Mouse (Mus musculus) adrenal gland, postnatal 14 days (tissue): ENCODE results near the gene Slc39a8. TPM values are rescaled to one million over a fixed set of nuclear protein-coding genes. Genes with fewer than 3 reads are reported as not detected.

Experiments
- DNase-seq: peaks from one replicate; pipeline ENCODE4 v3.0.0; 2021; ENCODE audit warnings: mixed read lengths
- long read RNA-seq, 2 experiments: library from polyadenylated mRNA; stranded (forward); transcript quantifications; one replicate each; pipeline ENCODE4 v2.0.0; 2021
- total RNA-seq: library from RNA; stranded (reverse); gene quantifications from 2 replicates; pipeline ENCODE4 v1.2.3, GENCODE M21; 2021

The Slc39a8 gene
- 4.8 and 7.1 TPM in 2 replicates for total RNA-seq
- long read RNA-seq, experiment 1, partial matches to known transcripts: 0 of 1 reads
- long read RNA-seq, experiment 1, other reads (novel, unspliced or antisense): 0 of 1 reads
- long read RNA-seq, experiment 2, partial matches to known transcripts: 0 of 6 reads
- long read RNA-seq, experiment 2, other reads (novel, unspliced or antisense): 2 of 6 reads

DNA sequence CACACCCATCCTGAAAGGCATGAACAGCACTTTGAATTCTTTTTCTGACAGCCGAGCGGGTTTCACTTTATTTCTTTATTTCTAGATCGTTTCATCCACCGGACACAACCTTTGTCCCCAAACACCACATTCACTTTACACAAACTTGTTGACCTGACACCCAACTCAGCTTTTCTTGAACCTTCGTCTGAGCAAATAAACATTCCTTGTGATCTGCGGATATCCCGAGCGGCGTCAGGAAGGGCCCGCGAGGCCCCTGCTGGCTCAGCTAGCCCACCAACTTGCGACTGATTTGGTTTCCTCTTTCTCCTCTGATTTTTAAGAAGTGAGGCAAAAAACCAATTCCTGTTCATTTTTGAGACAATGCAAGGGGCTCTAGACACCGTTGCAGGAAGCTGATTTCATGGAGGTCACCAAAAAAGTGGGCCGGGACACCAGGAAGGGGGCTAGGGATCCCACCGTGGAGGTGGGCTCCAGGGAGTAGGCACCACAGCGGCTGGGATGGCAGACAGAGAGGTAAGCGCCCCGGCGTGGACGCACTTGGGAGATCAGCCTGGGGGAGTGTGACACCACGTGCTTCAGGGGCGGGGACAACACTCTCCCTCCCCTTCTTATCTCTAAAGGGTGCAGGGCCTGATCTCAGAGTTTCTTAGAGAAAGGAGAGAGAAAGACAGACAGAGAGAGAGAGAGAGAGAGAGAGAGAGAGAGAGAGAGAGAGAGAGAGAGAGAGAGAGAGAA lies at the start of gene Slc39a8:
Gene Slc39a8, plus strand, starts transcription at position 264 of the 738 bp plus-strand sequence.
- peak; percentile 92 for DNase-seq

DNA sequence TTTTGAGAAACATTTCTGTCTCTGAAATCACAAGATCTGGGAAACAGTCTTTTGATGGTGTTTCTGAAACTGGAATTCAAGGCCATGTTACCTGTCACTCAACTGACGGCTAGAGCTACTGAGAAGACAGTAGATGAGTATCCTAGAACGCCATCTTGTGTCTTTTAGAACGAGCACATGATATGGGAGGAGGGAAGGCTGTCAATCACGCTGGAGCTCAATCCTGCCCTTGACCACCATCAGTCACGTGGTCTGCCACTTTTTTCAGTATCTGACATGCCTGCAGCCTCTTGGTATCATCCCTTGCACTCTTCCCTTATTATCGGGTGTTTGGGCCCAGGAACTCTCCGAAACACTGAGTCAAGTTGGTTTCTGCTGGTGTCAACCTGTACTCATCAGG lies 40.0 kb upstream of the Slc39a8 start:
- no peak for DNase-seq

DNA sequence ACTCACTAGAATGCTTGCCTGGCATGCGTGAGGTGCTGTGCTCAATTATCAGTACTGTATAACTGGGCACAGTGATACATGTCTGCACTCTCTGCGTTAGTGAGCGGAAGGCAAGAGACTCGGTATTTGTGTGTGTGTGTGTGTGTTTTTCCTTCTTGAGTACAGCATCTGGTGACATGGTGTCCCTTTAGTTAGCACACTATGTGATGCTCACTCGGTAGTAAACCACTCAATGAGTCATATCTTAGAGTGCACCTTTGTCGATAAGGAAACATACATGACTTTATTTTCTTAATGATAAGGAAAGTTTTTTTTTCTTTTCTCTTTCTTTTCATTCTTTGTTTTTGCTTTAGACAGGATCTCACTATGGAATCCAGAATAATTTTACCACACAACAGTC lies 29.0 kb upstream of the Slc39a8 start:
- no peak for DNase-seq

- DNase-seq: no peak
Observed at GRCm38 (mm10) chr3:135798241-135798640, 26.8 kb upstream of the Slc39a8 start.

- peak; percentile 9 for DNase-seq
Observed at GRCm38 (mm10) chr3:135798665-135799064, 26.4 kb upstream of the Slc39a8 start.

DNA sequence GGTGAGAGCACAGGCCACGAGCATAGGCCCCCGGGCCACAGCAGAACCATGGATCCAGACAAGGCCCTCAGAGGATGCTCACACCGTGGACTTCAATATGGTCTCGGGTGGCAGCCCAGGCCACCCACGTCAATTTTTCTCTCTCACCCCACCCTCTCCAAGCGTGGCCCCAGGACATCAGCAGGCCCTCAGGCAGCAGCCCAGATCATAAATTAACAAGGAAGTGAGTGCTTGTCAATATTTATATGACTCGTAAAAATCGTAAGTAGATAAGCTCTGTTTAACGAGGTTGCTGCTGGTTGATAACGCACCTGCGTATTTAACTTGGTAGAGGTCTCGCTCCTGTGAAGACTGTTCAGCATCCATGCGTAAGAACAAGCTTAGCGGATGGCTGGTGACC lies 10.4 kb upstream of the Slc39a8 start:
- DNase-seq: no peak

- no peak for DNase-seq
Observed at GRCm38 (mm10) chr3:135815973-135816727, 8.9 kb upstream of the Slc39a8 start.

GRCm38 (mm10) chr3:135817124-135817523 lies 8.0 kb upstream of the Slc39a8 start:
- no peak for DNase-seq

- no peak for DNase-seq
Observed at GRCm38 (mm10) chr3:135824436-135824835, 643 bp upstream of the Slc39a8 start.

GRCm38 (mm10) chr3:135825754-135826683 lies 940 bp downstream of the Slc39a8 start:
- DNase-seq: peak; percentile 63

DNA sequence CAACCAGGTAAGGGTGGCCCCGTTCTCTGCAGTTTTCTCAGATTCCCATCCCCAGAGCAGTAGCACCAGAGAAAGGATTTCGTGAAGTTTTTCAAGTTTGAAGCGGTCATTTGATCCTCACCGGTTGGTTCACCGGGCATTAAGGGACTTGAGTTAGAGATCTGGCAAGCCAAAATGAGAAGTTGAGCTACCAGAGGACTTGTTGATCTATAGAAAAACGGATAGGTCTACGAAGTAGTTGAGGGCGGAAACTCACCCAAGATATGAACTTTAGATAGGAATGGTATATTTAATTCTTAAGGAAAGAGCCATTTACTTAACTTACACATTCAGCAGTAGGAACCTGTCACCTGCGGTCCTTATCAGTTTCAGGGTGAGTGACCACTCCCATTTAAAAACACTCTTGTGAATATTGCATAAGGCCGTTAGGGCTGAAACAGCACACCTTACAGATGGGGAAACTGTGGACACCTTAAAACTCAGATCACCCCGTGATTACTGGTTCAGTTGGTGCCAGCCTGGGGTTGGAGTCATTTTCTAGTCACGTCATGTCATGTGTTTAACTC lies 1.7 kb downstream of the Slc39a8 start:
- DNase-seq: no peak

DNA sequence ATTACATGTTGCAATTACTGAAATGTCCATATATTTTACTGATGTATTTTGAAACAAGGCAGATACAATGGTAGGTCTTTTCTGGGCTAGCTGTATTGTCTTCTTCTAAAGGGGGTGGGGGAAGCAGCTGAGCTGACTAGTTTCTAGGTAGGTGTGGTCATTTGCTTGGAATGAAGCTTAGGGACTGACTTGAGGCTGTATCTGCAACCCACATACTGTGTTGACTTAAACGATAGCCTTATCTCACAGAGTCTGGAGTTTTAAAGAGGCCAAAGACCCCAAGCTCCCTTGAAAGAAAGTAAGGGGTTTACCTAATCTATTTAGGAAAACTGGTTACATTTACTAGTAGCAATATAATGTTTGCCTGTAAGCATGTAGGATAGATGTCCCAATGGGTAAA lies 2.9 kb downstream of the Slc39a8 start:
- no peak for DNase-seq

GRCm38 (mm10) chr3:135832496-135832895 lies 7.4 kb downstream of the Slc39a8 start:
- DNase-seq: no peak

- DNase-seq: no peak
Observed at GRCm38 (mm10) chr3:135832907-135833306, 7.8 kb downstream of the Slc39a8 start.

- no peak for DNase-seq
Observed at GRCm38 (mm10) chr3:135834988-135835387, 9.9 kb downstream of the Slc39a8 start.

- no peak for DNase-seq
Observed at GRCm38 (mm10) chr3:135839535-135839934, 14.5 kb downstream of the Slc39a8 start.

- no peak for DNase-seq
Observed at GRCm38 (mm10) chr3:135840185-135840584, 15.1 kb downstream of the Slc39a8 start.

- no peak for DNase-seq
Observed at GRCm38 (mm10) chr3:135841716-135842511, 16.8 kb downstream of the Slc39a8 start.

DNA sequence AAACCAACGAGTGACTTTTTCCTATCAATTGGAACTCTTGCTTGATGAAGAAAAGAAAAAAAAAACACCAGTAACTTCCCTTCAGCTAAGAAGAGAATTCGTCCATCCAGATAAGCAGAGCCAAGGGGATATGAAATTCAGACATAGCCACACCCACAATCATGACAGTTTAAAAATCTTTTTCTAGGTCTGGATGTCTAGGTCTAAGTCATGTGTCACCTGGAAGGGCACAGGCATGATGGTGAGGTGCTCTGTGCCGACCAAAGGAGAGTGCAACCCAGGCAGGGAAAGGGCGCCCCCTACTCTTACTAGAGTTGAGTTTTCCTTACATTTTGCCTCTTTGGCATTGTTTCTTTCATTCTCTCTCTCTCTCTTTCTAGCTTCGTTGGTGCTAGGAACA lies 18.1 kb downstream of the Slc39a8 start:
- no peak for DNase-seq

- no peak for DNase-seq
Observed at GRCm38 (mm10) chr3:135843707-135844106, 18.6 kb downstream of the Slc39a8 start.

- DNase-seq: no peak
Observed at GRCm38 (mm10) chr3:135844835-135845234, 19.8 kb downstream of the Slc39a8 start.
